Mouse (Mus musculus): ENCODE measurements around the gene Wipf3.

Wipf3 gene

DNA sequence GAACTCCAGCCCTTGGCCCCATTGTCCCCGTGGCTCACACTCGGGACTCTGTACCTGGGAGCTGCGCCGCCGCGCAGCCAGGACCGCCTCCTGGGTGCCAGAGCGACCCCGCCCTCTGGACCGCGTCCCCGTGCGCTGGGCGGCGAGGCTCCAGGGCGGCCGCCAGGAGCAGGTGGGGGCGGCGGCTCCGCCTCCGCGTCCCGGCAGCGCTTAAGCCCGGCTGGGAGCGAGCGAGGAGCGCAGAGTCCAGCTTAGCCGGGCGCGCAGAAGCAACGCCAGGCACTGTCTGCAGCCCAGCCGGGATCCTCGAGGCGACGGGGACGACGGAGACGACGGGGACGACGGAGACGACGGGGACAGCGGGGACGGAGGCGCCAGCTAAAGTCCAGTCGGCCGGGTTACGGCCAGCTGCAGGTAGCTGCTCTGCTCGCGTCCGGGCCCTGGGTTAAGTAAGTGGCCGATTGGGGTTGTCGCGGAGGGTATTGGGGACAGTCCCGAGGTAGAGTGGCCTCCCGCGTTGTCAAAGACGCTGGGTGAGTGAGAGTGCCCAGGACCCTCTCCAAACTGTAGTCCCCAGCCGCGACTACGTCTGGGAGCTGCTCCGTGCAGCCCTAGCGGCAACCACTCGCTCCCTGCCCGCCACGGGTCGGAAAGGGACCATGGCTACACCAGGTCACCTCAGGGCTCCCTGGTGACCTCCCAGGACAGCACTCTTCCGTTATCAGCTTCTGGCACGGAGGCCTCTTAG lies at the start of gene Wipf3:
Wipf3 (plus strand) TSS at position 157 of the 748 bp plus-strand sequence.
- peak; percentile 82 for DNase-seq

DNA sequence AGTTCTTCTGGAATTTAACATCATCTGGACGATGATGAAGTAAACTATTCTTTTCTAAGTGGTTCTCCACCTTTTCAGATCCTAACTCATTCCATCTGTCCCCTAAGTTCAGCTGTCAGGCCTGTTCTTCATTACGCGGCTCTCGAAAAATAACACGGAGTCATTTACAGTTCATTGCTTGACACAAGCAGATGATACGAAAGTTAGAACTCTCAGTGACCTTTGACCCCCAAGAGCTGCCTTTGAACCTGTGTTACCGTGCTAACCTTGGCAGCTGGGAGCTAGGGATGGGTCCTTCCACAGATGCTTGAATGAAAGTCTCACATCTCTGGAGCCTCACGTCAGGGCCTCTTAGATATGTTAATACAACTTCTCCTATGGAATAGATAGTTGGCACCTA lies 46.8 kb upstream of the Wipf3 start:
- DNase-seq: peak; percentile 9

DNA sequence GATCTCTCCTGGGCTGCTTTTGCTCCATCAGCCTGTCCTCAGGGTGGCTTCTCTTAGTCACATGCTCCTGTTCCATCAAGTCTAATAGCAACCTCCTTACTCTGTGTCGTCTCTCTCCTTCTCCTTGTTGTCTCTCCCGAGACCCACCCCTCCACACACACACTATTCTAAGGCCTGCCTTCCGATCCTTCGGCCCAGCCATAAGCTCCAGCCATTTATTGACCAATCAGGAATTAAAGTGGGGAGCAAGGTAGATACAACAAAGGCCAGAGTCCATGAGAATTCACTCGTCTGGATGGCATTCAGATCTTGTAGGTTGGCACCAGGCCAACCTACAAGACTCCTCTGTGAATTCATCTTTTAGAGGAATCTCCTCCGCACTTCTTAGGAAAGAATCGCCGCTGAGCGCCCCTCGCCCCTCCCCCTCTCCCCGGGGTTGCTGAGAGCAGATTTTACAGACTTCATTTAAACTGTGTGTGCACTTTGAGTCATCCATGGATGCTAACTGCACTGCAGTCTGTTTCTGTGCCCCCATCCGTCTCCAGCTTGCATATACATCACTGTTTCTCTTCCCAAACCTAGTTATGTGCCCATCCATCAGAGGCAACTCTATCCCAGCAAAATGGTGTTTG lies 45.4 kb upstream of the Wipf3 start:
- no peak for DNase-seq

DNA sequence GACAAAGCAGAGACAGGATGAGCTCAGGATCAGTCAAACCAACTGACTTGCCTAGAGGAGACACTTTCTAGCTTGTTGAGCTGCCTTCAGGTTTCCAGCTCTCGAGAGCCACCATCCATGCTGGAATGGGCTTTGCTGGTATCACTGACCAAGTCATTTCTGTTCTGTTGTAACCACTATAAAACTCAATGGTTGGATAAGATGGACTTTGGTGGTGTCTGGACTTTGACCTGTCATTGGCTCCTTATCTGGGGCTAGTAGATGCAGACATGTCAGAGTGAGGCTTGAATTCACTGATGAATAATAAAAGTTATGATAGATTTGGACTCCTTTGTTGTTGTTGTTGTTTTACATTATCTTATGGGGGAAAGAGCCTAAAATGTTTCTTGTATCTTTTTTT lies 44.6 kb upstream of the Wipf3 start:
- DNase-seq: no peak

DNA sequence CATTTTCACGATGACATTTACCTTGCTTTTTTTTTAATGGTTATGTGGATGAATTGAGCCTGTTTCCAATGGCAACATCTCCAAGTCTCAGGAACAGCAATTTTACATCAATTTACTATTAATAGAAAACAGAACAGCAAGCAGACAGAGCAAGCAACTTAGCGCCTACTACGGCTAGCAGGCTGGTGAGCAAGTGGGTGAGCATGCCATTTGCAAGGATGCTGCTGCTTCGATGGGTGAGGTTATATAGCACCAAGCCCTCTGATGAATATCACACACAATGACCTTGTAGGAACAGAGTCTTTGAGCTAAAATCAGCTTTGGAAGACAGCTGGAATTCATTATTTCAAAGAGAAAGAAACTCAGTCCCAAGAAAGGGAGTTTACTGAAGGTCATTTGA lies 43.0 kb upstream of the Wipf3 start:
- DNase-seq: no peak

DNA sequence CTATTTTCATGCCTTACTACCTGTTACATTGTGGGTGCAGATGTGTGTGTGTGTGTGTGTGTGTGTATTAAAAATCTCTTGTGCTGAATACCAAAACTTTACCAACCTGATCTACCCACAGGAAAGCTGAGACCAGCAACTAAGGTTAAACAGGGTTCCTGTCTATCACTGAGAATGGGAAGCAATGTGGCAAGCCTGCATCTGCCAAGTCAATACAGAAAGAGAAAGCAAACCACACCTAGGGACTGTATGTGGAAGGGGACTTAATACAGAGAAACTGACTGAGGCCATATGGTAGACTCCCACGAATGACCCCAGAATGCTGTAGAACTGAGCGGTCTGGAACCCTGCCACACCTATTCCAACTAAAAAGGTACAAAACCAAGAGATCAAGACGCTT lies 42.4 kb upstream of the Wipf3 start:
- no peak for DNase-seq

DNA sequence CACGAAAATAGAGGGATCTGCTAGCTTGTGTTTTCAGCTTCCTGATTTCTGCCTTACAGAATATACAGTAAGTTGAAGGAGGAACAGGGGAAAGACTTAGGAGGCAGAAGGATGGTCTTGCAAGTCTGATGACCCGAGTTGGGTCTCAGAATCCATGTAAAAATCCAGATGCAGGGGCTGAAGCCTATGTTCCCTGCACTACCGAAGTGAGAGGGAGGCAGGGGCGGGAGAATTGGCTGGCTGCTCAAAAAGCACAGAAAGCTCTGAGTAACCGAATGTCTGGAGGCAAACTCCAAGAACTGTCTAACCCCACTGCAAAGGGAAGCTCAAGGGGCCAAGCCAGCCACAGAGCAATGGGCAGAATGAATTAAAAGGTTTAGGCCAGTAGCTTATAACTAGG lies 41.7 kb upstream of the Wipf3 start:
- no peak for DNase-seq

DNA sequence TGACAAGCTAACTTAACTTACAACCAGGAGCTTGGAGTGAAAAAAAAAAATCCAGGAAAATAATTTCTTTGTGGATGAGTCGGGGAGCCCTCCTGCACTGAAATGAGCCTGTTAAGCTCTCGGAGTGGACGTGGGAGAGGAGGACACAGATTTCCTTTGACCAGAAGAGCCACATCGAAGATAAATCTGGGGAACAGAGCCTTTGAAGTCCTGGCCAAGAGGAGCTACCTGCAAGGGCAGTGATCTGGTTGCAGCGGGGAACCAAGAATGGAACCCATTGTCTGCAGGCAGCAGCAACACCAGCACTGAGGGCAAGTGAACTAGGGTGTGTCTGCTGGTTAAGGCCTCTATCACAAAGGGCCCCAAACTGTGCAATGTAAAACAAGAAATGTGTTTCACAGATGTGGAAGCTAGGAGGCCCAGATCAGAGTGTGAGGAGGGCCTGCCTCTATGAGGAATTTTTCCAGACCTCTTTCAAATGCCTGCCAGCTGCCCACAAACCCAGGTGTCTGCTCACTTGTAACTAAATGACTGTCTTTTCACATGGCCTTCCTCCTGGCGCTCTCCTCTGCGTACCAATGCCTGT lies 40.6 kb upstream of the Wipf3 start:
- DNase-seq: no peak

DNA sequence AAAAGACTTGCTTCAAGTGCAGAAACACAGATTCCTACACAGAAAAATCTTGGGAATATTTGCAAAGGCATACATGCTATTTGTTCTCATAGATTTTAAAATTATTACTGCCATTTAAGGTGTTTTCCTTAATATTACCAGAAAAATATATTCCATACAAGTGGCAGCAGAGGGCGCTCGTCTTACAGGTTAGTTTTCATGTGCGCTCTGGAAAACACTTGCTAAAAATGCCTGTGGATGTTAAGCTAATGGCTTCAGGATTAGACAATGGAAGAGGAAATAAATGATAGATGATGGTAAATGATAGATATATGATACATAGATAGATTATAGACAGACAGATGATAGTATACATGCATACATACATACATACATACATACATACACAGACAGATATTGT lies 37.6 kb upstream of the Wipf3 start:
- DNase-seq: peak; percentile 37

DNA sequence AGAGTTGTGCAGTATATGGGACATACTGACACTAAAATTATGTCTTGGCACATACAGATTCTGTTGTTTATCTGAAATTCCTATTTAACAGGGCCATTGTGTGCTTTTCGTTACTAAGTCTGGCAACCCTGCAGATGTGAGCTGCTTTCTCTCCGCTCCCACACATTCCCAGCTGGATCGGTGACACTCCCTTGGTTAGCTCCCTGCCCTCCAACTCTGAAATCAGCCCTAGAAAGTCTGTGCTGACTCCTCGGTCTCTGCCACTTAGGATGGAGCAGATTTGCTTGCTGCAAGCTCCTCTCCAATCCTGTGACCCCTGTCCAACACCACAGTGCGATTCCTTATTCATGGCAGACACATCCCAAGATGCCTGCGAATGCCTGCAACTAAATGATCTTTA lies 35.5 kb upstream of the Wipf3 start:
- no peak for DNase-seq

DNA sequence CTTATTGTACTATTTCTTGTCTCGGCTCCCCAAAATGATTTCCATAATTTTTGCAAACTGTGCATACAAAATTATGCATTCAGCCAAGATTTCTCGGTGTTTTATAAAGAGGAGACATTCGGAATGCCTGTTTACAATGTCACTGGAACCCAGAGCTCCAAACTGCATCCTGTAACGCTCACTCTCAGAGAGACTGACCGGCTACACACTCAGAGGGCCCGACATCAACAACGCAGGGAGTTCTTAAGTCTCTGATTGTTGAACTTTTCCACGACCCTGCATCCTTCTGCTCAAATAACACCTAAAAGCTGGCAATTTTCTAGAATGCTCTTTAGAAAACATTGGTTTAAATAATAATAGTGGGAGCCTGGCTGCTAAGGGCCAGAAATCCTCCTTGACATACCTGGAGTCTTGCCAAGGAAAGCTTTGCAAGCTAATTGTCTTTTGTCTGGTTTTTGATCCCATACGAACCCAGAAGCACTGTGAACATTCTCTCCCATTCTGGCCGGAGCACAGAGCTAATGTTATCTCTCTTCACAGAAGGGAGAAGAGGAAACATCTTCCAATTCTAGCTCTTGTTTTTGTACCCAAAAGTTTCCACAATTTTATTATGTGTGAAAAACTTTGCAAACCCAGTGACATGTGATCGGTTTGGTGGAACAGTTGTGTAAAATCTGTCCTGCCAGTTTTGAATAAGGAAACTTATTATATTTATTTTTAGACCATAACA lies 30.0 kb upstream of the Wipf3 start:
- peak; percentile 17 for DNase-seq

DNA sequence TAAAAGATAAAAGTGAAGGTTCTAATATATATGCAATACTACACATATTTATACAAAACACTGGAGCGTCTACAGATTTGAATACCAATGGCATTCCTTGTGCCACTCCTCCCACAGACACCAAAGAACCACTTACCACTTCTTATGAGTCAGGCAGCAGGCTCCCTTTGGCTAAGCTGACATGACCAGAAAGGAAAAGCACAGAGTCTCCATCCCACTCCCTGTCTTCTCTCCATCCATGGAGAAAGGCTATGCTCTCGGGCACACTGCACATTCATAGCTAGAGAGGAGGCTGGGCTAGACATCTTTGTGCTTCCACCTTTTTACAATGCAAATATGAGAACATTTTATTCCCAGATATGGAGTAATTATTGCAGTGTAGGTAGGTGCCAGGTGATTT lies 27.9 kb upstream of the Wipf3 start:
- no peak for DNase-seq

DNA sequence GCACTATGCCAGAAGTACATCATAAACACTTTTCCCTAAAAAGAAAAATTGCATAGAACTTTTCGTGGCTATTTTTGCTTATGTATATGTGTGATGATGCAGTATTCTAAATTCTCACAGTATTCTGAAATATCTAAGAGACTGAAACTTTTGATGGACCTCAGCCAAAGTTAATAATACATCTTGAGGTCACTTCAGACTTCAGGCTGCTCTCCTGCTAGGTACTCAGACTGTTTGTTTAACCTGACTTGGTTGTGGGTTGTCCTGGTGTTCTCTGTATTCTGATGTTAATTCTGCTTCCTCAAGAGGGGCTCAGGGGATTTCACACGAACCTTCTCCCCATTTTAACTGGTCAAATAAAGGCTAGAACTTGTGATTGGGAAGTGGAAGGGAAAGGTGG lies 24.5 kb upstream of the Wipf3 start:
- no peak for DNase-seq

DNA sequence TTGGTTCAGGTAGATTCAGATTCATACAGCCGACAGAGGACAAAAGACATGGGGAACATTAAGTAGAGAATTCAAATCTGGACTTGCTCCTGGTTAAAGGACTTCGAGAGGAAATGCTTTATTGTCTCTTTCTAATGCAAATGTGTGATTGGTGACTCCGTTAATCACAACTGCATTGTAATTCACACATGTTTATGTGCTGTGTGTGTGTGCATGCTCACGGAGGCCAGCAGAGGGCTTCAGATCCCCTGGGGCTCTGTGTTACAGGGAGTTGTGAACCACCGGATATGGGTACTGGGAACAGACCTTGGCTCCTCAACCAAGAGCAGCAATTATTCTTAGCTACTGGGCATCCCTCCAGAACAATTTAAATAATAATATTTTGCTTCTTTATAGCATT lies 23.3 kb upstream of the Wipf3 start:
- DNase-seq: no peak

DNA sequence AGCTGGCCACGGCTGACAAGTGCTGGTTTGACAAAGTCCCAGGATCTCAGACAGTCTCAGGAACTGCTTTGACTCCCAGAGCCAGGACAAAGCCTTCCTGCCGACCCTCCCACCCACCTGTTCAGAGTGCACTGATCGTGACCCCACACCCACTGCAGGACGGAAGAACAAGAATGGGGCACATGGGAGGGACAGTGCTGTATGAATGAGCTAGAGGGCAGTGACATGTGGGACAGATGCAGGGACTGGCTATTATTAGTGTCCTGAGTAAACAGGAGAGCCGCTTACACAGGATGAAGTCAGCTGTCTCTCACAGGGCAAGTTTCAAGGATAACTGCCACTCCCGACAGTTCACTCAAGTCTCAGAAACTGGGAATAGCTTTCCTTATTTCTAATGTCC lies 20.1 kb upstream of the Wipf3 start:
- no peak for DNase-seq

DNA sequence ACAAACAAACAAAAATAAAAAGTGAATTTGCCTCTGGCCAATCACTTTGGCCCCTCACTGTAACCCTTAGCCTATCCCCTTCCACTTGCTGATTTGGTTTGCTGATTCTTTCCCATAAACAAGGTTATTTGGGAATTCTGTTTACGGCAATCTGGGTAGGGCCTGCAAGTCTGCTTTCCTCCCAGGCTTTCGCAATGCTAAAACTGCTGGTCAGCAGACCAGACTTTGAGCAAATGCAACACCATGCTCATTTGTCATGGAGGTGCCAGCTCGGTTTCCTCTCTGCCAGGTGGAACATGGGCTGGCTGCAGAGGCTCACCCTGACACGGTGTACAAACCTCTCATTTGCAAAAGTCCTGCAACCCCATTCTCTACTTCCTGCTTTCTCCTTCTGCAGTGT lies 19.0 kb upstream of the Wipf3 start:
- DNase-seq: no peak

DNA sequence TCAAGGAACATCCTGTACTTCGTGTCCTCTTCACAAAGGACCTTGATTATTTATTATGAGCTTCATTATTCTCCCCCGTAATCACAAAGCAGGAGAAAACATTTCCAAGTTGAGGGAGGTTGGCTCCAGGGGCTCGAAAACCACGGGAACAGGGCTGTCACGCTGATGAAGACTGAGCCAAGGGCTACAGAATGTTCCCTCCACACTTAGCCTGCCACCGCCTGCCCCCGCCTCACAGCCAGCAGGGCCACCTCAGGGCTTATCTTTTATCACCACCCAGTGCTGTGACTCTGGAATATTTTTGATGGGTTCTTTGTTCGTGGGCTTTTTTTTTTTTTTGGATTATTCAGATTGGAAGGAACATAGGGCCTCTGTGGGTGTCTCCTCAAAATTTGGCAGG lies 17.8 kb upstream of the Wipf3 start:
- no peak for DNase-seq

DNA sequence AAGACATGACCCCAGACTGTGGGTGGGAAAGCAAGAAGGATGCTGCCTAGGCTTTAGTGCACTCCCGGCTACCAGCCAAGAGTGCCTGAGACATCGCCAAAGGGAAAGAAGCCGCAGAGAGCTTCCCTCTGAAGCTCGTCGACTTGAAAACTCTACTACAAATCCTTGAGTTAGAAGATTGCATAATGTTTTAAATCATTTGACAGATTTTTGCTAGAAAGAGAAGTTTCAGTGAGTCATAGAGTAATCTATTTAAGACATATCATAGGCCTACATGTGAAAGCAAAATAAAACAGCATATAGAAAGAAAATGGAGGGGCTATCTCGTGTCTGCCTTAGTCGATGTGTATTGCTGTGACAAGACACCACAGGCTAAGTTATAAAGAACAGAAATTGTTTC lies 16.5 kb upstream of the Wipf3 start:
- DNase-seq: no peak

DNA sequence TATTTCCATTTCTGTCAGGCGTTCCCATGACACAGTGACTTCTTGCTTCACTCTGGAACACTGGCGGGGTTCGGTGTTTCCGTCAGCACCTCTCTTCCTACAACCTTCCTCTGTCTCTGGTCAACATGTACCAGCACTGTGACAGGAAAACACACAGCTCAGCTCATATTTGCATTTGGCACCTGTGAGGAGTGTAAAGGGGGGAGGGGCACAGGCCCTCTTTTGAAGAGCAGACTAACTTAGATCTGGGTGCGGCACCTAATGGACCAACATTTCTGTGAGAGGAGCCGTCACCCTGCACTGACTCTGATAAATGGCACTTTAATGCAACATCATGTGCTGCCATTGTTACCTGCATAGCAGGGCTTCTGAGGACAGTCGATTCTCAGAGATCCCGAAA lies 4.2 kb upstream of the Wipf3 start:
- no peak for DNase-seq

DNA sequence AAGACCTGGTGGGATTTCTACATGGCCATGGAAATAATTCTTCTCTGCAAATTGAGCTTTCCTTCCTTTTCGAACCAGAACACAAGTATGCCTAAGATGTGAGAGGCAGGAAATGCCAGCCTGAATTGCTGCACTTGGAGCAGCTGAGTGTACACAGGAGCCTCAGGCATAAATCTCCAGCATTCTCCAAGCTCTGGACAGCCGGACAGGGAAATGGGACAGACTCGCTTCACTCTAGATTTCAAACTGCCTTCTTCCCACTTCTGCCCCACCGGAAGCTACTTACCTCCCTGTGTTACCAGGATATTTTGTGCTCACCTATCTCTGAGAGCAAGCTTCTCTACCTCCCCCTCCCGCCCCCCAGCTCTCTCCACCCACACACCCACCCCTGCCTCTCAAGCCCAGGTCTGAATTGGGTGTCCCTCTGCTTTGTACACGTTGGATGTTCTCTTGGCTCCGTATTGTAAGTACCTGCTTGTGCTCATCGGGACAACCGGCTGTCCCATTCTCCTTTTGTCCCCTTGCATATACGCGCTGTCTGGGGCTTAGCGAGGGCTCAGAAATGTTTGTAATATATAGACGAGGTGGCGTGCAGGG lies 455 bp upstream of the Wipf3 start:
- no peak for DNase-seq

DNA sequence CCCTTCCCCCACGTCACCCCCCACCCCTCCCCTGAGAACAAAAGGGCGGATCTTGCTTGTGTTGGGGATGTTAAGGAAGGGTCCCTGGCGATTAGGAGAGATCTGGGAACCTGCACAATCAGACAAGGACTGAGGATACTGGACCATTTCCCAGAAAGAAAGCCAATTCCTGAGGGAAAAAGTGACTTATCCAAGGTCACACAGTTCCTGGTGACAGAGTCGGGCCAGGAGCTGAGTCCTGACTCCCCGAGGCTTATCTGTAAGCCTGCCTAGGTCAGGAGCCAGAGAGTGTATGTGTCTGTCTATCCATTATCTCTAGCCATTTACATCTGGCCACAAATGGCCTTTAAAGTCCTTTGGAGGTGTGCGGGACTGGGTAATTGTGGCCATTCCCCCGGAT lies 818 bp downstream of the Wipf3 start:
- DNase-seq: no peak

DNA sequence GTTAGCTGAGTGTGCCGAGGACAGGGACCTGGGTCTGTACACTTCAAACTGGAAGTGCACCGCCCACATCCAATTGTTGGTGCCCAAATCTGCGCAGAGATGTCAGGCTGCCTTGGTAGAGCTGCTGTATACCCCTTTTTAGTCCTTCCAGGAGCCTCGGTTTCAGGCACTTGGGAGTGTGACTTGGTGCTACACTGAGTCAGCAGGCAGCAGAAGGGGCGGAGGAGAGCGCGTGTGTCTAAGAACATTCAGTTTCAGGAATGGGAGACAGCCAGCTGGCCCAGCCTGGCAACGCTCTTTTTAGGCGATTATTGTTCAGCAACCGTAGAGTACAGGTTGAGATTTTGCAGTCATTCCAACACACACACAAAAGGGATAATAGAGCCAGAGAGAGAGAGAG lies 2.4 kb downstream of the Wipf3 start:
- no peak for DNase-seq

DNA sequence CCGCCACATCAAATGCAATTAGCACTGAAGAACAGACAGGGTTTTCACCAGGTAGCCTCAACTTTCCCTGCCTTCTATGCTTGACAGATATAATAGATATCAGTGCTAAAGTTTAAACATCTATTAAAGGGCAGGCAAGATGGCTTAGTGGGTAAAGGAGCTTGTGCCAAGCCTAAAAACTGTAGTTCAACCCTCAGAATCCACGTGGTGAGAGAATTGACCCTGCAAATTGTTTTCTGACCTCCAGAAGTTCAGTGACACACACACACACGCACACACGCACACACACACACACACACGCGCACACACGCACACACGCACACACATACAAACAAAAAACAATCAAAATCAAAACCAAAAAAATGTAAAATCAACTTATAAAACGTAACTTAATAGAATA lies 2.8 kb downstream of the Wipf3 start:
- DNase-seq: no peak

All from kidney, adult 9 months (tissue).